Mouse (Mus musculus) brain, embryonic 18.5 days (tissue): Measurements from ENCODE around the gene Pou2f3.
A peak's percentile ranks its signal among the peaks of the same experiment; 100 is the strongest.

Source experiments
- DNase-seq: peaks from one replicate; pipeline ENCODE4 v3.0.0-alpha.2; 2012; ENCODE audit warnings: low read depth, low spot score

Gene Pou2f3

GRCm38 (mm10) chr9:43231805-43232204 lies 21.6 kb upstream of the Pou2f3 start:
- no peak for DNase-seq

GRCm38 (mm10) chr9:43230886-43231285 lies 20.7 kb upstream of the Pou2f3 start:
- no peak for DNase-seq

- DNase-seq: no peak
Observed at GRCm38 (mm10) chr9:43229962-43230361, 19.8 kb upstream of the Pou2f3 start.

- DNase-seq: no peak
Observed at GRCm38 (mm10) chr9:43229398-43229895, 19.3 kb upstream of the Pou2f3 start.

- DNase-seq: no peak
Observed at GRCm38 (mm10) chr9:43228745-43229144, 18.6 kb upstream of the Pou2f3 start.

GRCm38 (mm10) chr9:43227626-43228025 lies 17.5 kb upstream of the Pou2f3 start:
- DNase-seq: no peak

- DNase-seq: no peak
Observed at GRCm38 (mm10) chr9:43226573-43227160, 16.5 kb upstream of the Pou2f3 start.

GRCm38 (mm10) chr9:43225481-43225880 lies 15.3 kb upstream of the Pou2f3 start:
- DNase-seq: no peak

GRCm38 (mm10) chr9:43224771-43225355 lies 14.7 kb upstream of the Pou2f3 start:
- DNase-seq: no peak

- no peak for DNase-seq
Observed at GRCm38 (mm10) chr9:43222429-43222715, 12.2 kb upstream of the Pou2f3 start.

- peak; percentile 57 for DNase-seq
Observed at GRCm38 (mm10) chr9:43221643-43222428, 11.7 kb upstream of the Pou2f3 start.

GRCm38 (mm10) chr9:43210771-43211450 lies 742 bp upstream of the Pou2f3 start:
- DNase-seq: no peak

- no peak for DNase-seq
Observed at GRCm38 (mm10) chr9:43206022-43206390, 4.2 kb downstream of the Pou2f3 start.

- DNase-seq: no peak
Observed at GRCm38 (mm10) chr9:43205343-43206021, 4.7 kb downstream of the Pou2f3 start.

GRCm38 (mm10) chr9:43200212-43200611 lies 10.0 kb downstream of the Pou2f3 start:
- DNase-seq: no peak

- DNase-seq: no peak
Observed at GRCm38 (mm10) chr9:43194001-43194400, 16.2 kb downstream of the Pou2f3 start.

GRCm38 (mm10) chr9:43191561-43191960 lies 18.6 kb downstream of the Pou2f3 start:
- DNase-seq: no peak

- DNase-seq: no peak
Observed at GRCm38 (mm10) chr9:43189021-43189356, 21.2 kb downstream of the Pou2f3 start.

GRCm38 (mm10) chr9:43188309-43189020 lies 21.7 kb downstream of the Pou2f3 start:
- DNase-seq: no peak

- no peak for DNase-seq
Observed at GRCm38 (mm10) chr9:43179614-43180013, 30.6 kb downstream of the Pou2f3 start.

- no peak for DNase-seq
Observed at GRCm38 (mm10) chr9:43178172-43178571, 32.0 kb downstream of the Pou2f3 start.
